Mouse (Mus musculus) intestine, postnatal 0 days (tissue): ENCODE results near the gene Usp2. TPM values are rescaled to one million over a fixed set of nuclear protein-coding genes. Genes with fewer than 3 reads are reported as not detected.

Source experiments
- ATAC-seq: fragments of 200-750 bp; cut with Nextera tagmentation; 2 replicates; pipeline ENCODE4 v1.8.0; 2017; ENCODE audit warnings: mild to moderate bottlenecking, moderate TSS enrichment, moderate library complexity
- H3K27ac ChIP-seq: fragments of 300-500 bp; sonication (generic); 2 replicates; pipeline ENCODE4 v1.5.1; 2014; ENCODE audit warnings: mild to moderate bottlenecking, low read depth, low read length, moderate library complexity
- H3K27me3 ChIP-seq: fragments of 300-500 bp; sonication (generic); replicated peaks from 2 replicates; pipeline ENCODE4 v1.6.1; 2014; ENCODE audit warnings: low read length, mixed read lengths; ENCODE audit not compliant: control insufficient read depth, insufficient read depth
- H3K36me3 ChIP-seq: fragments of 300-500 bp; sonication (generic); 2 replicates; pipeline ENCODE4 v1.6.1; 2014; ENCODE audit warnings: mild to moderate bottlenecking, moderate library complexity; ENCODE audit not compliant: control insufficient read depth, insufficient read depth
- H3K4me1 ChIP-seq: fragments of 300-500 bp; sonication (generic); replicated peaks from 2 replicates; pipeline ENCODE4 v1.6.1; 2014; ENCODE audit warnings: antibody characterized with exemption, low read length, mixed read lengths; ENCODE audit not compliant: control insufficient read depth, insufficient read depth
- H3K4me2 ChIP-seq: fragments of 300-500 bp; sonication (generic); replicated peaks from 2 replicates; pipeline ENCODE4 v1.6.1; 2014; ENCODE audit warnings: low read depth, mild to moderate bottlenecking, moderate library complexity
- H3K4me3 ChIP-seq: fragments of 300-500 bp; sonication (generic); 2 replicates; pipeline ENCODE4 v1.5.1; 2014; ENCODE audit warnings: low read depth, low read length
- H3K9ac ChIP-seq: fragments of 300-500 bp; sonication (generic); 2 replicates; pipeline ENCODE4 v1.6.1; 2014; ENCODE audit warnings: mild to moderate bottlenecking, low read depth, low read length
- H3K9me3 ChIP-seq: fragments of 300-500 bp; sonication (generic); 2 replicates; pipeline ENCODE4 v1.6.1; 2016; ENCODE audit warnings: mixed run types; ENCODE audit not compliant: control insufficient read depth
- CTCF ChIP-seq: sonication (generic); IDR thresholded peaks from 2 replicates; pipeline ENCODE4 v1.5.1; 2016; ENCODE audit warnings: low read depth, mild to moderate bottlenecking, control low read depth, antibody characterized with exemption, moderate library complexity
- WGBS: fragments of 180-500 bp; shearing (Covaris S2); extraction: QIAGEN DNeasy Blood & Tissue Kit; methylation state at CpG from one replicate; pipeline ENCODE4 v1.1.7; 2014; 5-methylcytosine and 5-hydroxymethylcytosine counted together
- polyA plus RNA-seq: library from polyadenylated mRNA; unstranded; fragments of >200 nt; fragmentation: Nextera tagmentation; extraction: Ambion mirVana; gene quantifications from 2 replicates; pipeline ENCODE4 v1.2.1, GENCODE M21; 2015

Gene Usp2
- polyA plus RNA-seq, result 9.7 and 10.4 TPM in 2 replicates

DNA sequence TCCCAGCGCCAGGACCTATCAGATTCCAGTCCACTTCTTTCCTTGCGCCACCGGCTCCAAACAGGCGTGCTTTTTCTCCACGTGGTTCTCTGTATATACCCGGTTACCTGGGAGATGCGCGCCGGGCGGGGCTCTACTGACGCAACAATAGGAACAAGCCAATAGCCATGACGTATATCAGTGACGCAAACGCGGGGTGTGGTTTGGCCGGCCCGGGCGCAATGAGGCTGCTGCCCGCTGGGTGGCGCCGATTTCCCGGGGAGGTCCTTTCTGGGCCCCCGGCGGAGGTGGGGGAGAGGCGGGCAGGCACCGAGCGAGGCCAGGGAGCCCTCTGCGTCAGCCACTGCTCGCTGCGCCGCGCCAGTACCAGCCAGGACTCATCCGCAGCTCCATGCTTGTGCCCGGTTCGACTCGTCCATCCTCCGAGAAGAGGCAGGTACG lies at the start of gene Usp2:
Usp2 (plus strand) TSS at position 237 of the 441 bp plus-strand sequence.
- no peak within 1 kb of the TSS for H3K9ac ChIP-seq
- ATAC-seq, result peak; percentile 95
- under 1% methylated on average over 38 of the region's 38 CpGs for WGBS

DNA sequence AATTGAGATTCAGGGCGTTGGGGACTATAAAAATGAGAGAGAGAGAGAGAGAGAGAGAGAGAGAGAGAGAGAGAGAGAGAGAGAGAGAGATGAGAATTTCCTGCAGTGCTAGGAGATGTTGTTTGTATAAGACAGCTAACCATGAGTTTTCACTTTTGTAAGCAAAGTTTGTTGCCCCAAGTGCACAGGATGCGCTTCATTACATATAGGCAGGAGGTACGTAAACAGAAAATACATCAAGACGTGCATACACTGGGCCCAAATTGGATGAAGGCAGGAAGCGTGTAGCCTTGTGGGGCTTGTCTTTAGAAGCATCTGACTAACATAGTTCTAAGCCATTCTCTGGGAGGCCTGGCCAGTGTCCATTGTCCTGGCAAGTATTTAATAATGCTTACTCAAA lies 49.0 kb upstream of the Usp2 start:
- TF ChIP-seq CTCF, result no peak
- H3K4me1 ChIP-seq, result no peaks in the 10 kb centered on the region
- no peak for ATAC-seq
- no peak overlapping the region for H3K4me2 ChIP-seq
- H3K9me3 ChIP-seq, result no peaks in the 10 kb centered on the region
- no peaks in the 10 kb centered on the region for H3K36me3 ChIP-seq
- WGBS, result 56% methylated on average over 5 of the region's 5 CpGs
- H3K27me3 ChIP-seq, result no peaks in the 10 kb centered on the region
- H3K9ac ChIP-seq, result no peak overlapping the region
- no peak overlapping the region for H3K4me3 ChIP-seq
- no peak overlapping the region for H3K27ac ChIP-seq

More for the DNA sequence above, at the start of gene Usp2:
- Histone ChIP-seq H3K27ac (no peak within 1 kb of the TSS), H3K4me1 (no peaks in the 10 kb centered on the region), H3K4me2 (peak within 1 kb of the TSS; percentile 85), H3K36me3 (no peaks in the 10 kb centered on the region), H3K4me3 (peak within 1 kb of the TSS; percentile 41), H3K9me3 (no peaks in the 10 kb centered on the region), H3K27me3 (no peaks in the 10 kb centered on the region)
- TF ChIP-seq CTCF, result peak; percentile 96

DNA sequence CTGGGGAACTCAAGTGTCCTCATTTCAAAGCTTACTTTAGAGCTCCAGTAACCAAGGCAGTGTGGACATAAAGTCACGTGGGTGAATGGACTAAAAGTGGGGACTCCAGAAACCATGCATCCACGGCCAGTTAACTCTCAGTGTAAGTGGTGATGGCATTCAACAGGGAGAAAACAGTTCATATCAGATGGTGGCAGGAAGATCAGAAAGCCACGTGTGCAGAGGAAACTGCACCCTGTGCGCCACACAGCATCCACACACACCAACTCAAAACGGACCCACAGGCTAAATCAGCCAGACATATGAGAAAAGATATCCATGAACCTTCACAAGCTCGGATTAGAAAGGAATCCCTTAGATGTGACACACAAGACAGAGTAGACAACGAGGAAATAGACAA lies 46.8 kb upstream of the Usp2 start:
- Histone ChIP-seq H3K27ac (no peak overlapping the region), H3K9ac (no peak overlapping the region), H3K4me3 (no peak overlapping the region), H3K4me1 (no peaks in the 10 kb centered on the region), H3K9me3 (no peaks in the 10 kb centered on the region), H3K27me3 (no peaks in the 10 kb centered on the region), H3K36me3 (no peaks in the 10 kb centered on the region), H3K4me2 (no peak overlapping the region)
- no peak for ATAC-seq
- no peak for TF ChIP-seq CTCF
- WGBS, result 80% methylated on average over 7 of the region's 7 CpGs

DNA sequence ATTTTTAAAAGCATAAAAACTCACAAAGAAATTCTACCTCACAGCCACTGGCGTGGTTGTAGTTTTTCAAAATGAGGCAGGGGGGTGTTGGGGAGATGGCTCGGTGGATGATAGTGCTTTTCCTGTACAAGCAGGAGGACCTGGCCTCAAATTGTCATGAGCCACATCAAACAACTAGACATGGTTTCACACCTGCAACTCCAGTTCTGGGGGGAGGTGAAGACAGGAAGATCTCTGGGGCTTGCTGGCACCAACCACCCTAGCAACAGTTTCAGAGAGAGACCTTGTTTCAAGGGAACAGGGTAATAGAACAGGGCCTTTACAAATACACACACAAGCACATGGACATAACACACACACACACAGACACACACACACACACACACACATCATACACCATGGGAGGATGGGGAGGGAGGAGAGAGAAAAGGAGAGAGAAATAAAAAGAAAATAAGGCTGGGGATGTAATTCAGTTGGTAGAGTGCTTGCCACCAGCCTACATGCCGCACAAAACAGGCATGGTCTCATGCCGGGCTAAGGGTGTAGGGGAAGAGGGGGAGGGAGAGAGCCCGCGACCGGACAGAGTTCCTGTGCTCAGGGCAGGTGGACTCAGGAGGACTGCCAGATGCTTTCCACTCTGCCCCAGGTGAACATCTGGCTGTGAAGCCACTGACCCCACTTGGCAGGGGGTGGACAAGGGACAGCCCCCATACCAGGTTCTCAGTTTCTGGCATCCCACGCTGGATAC lies 44.5 kb upstream of the Usp2 start:
- Histone ChIP-seq H3K9ac (no peak overlapping the region), H3K27ac (no peak overlapping the region), H3K36me3 (no peaks in the 10 kb centered on the region), H3K27me3 (no peaks in the 10 kb centered on the region), H3K4me3 (no peak overlapping the region), H3K4me2 (no peak overlapping the region), H3K9me3 (no peaks in the 10 kb centered on the region), H3K4me1 (no peaks in the 10 kb centered on the region)
- no peak for ATAC-seq
- WGBS, result 73% methylated on average over 8 of the region's 8 CpGs
- no peak for TF ChIP-seq CTCF

DNA sequence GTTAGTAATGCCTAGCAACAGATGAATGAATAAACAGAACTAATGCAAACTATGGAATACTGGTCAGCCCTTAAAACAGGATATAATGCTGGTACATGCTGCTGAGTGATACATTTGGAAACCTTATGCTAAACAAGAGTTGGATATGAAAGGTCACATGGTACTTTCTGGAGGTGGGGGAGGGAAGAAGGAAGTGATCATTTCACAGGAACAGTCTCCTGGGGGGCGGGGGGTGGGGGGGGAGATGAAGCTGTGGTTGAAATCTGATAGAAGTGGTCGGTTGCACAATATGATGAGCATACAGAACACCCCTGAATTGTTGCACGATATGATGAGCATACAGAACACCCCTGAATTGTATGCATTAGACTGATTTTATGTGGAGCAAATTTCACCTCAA lies 42.7 kb upstream of the Usp2 start:
- no peaks in the 10 kb centered on the region for H3K36me3 ChIP-seq
- H3K4me3 ChIP-seq, result no peak overlapping the region
- no peaks in the 10 kb centered on the region for H3K4me1 ChIP-seq
- no peak for TF ChIP-seq CTCF
- no peaks in the 10 kb centered on the region for H3K27me3 ChIP-seq
- no peak overlapping the region for H3K4me2 ChIP-seq
- no peak for ATAC-seq
- no peak overlapping the region for H3K27ac ChIP-seq
- WGBS, result 76% methylated on average over 3 of the region's 3 CpGs
- H3K9ac ChIP-seq, result no peak overlapping the region
- H3K9me3 ChIP-seq, result no peaks in the 10 kb centered on the region

DNA sequence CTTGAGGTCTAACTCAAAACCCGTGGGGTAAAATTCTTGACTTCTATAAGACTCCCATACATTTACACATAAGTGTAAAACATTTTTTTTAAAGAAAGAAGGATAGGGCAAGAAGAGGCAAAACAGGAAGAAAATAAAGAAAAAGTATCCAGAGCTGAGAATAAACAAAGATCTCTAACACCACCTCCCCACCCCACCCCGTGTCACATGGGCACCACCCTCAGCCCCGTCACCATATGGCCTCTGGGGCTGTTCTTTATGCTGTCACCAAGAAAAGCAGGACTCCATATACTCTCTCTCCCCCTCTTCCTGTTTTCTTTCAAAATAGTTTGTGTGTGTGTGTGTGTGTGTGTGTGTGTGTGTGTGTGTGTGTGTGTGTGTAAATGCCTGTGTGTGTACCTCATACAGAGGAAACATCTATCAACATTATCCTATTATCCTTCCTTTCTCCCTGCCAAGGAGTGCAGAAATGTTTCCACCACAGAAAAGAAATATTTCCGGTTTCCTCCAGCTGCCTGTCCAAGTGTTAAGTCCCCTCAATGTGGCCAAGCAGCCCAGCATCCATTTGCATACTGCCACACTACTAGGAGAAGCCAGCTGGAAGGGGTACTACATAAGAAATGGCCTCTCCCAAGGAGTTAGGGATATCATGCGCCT lies 37.1 kb upstream of the Usp2 start:
- Histone ChIP-seq H3K4me3 (no peak overlapping the region), H3K4me2 (no peak overlapping the region), H3K9me3 (no peaks in the 10 kb centered on the region), H3K36me3 (no peaks in the 10 kb centered on the region), H3K27ac (no peak overlapping the region), H3K27me3 (no peaks in the 10 kb centered on the region), H3K9ac (no peak overlapping the region), H3K4me1 (no peaks in the 10 kb centered on the region)
- ATAC-seq, result no peak
- no peak for TF ChIP-seq CTCF
- 52% methylated on average over 5 of the region's 5 CpGs for WGBS
